Mouse (Mus musculus) heart, postnatal 0 days (tissue): ENCODE data around the gene Olfr1177-ps.

Source experiments
- CTCF ChIP-seq: IDR thresholded peaks from 2 replicates; pipeline ENCODE4 v1.5.1; 2016; ENCODE audit warnings: antibody characterized with exemption, control low read depth, low read depth
- EP300 ChIP-seq: IDR thresholded peaks from 2 replicates; pipeline ENCODE4 v1.6.1; 2016; ENCODE audit warnings: antibody characterized with exemption, low read depth

GRCm38 (mm10) chr2:88327115-88327514, 19.2 kb downstream of the Olfr1177-ps start, which contains the start of gene Olfr1175-ps:
- TF ChIP-seq EP300 (no peak), CTCF (no peak)
